Mouse (Mus musculus) frontal cortex, adult 2 months (tissue): ENCODE data around the gene Wdr76. TPM values are rescaled to one million over a fixed set of nuclear protein-coding genes. Genes with fewer than 3 reads are reported as not detected.

Experiments
- polyA plus RNA-seq: library from polyadenylated mRNA; depleted of rRNA; stranded (reverse); fragments of >200 nt; gene quantifications from 2 replicates; pipeline ENCODE4 v1.2.3, GENCODE M21; 2012; rRNA removed

Gene Wdr76
- polyA plus RNA-seq, 1 experiment = 4.2 TPM

Other genes starting within 250 kb of the Wdr76 start
- gene Trp53bp1, start 235.3 kb upstream of the Wdr76 start, polyA plus RNA-seq = 77.5 and 90.7 TPM in 2 replicates
- gene Map1a, start 217.1 kb upstream of the Wdr76 start, polyA plus RNA-seq = 212 and 218 TPM in 2 replicates
- 96.5 and 104 TPM in 2 replicates for gene Ppip5k1, start 151.3 kb upstream of the Wdr76 start, polyA plus RNA-seq
- 224 and 248 TPM in 2 replicates for gene Ckmt1, start 149.0 kb upstream of the Wdr76 start, polyA plus RNA-seq
- 0.78 and 0.88 TPM in 2 replicates for gene Strc, start 119.6 kb upstream of the Wdr76 start, polyA plus RNA-seq
- gene Pdia3, start 92.9 kb upstream of the Wdr76 start, polyA plus RNA-seq = 102 TPM in 2 replicates
- 8.4 and 8.6 TPM in 2 replicates for gene Catsper2, start 92.9 kb upstream of the Wdr76 start, polyA plus RNA-seq
- 0.60 and 1.3 TPM in 2 replicates for gene Ell3, start 62.4 kb upstream of the Wdr76 start, polyA plus RNA-seq
- gene Serf2, start 57.5 kb upstream of the Wdr76 start, polyA plus RNA-seq = 357 and 519 TPM in 2 replicates
- 35.6 and 35.9 TPM in 2 replicates for gene Hypk, start 53.4 kb upstream of the Wdr76 start, polyA plus RNA-seq
- 0.55 and 1.4 TPM in 2 replicates for gene Serinc4, start 49.9 kb upstream of the Wdr76 start, polyA plus RNA-seq
- gene Mfap1b, start 32.7 kb upstream of the Wdr76 start, polyA plus RNA-seq = 36.0 and 38.5 TPM in 2 replicates
- 19.4 and 19.9 TPM in 2 replicates for gene Mfap1a, start 58 bp upstream of the Wdr76 start, polyA plus RNA-seq